Mouse (Mus musculus) T-cell, adult 66 days (primary cell): ENCODE measurements around the gene Vmn2r2. TPM values are rescaled to one million over a fixed set of nuclear protein-coding genes. Genes with fewer than 3 reads are reported as not detected.

ENCODE experiments used
- total RNA-seq, 2 experiments: library from RNA; stranded (reverse); gene quantifications; 3 replicates in 1 of 2; 4 replicates in 1 of 2; pipeline ENCODE4 v1.2.4; 2023

Vmn2r2 gene
- total RNA-seq = not detected

DNA sequence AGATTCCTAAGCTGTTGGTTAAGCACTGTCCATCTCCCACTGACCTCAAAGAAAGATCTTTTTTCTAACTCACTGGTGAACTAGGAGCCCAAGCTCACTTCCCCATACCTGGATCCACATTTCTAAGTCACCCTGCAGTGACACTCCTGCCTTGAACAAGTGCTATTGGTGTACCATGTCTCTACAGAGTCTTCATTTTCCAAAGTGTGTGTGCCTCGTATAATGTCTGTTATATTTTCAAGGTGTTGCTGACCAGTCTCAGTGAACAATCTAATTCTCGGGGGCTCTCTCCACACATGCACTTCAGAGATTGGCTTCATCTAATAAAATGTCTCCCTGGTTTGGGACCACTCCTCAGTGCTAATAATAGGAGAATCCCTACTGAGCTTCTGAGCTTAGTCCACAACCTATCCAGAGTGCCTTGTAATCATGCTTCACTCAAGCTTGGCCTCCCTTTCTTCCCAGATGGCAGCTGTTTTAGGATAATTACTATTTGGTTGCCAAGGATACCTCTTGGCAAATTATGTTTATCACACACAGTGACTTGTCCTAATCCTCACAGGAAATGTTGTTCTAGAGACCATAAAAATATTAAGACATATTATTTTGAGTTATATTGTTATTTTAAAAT lies at the start of gene Vmn2r2:
Gene Vmn2r2, minus strand, starts transcription at position 51 of the 631 bp plus-strand sequence.

GRCm38 (mm10) chr3:64081247-64081646 lies 60.5 kb downstream of the Vmn2r2 start, which contains the start of gene Vmn2r1:
Gene Vmn2r1, plus strand, starts transcription at chr3:64081547.

Other genes with a start within 250 kb of the Vmn2r2 start
- 1 to 10 TPM; 4.2 to 6.3 TPM for gene Plch1, start 242.5 kb downstream of the Vmn2r2 start, total RNA-seq
- 1 to 10 TPM; 5.2 to 5.4 TPM for gene E130311K13Rik, start 212.5 kb downstream of the Vmn2r2 start, total RNA-seq
- 10 to 100 TPM; 12.7 to 14.8 TPM for gene Slc33a1, start 177.2 kb downstream of the Vmn2r2 start, total RNA-seq
- gene Gmps, start 165.8 kb downstream of the Vmn2r2 start, total RNA-seq = 10 to 100 TPM; 20.2 to 21.1 TPM
- not detected for gene Vmn2r1, start 60.4 kb downstream of the Vmn2r2 start, total RNA-seq
- gene Vmn2r3, start 147.8 kb upstream of the Vmn2r2 start, total RNA-seq = not detected